Mouse (Mus musculus): ENCODE data around the gene Krt77. TPM values are rescaled to one million over a fixed set of nuclear protein-coding genes. Genes with fewer than 3 reads are reported as not detected.

Gene Krt77
- polyA plus RNA-seq, 1 experiment from 2014 or later = 0.91 TPM

- H3K4me2 ChIP-seq = no peak overlapping the region
- H3K4me3 ChIP-seq = no peak overlapping the region
- no peak overlapping the region for H3K9ac ChIP-seq
- ATAC-seq (ENCODE audit: insufficient number of reproducible peaks, insufficient read depth, low FRiP score, low TSS enrichment, low read depth) = no peak
- H3K27ac ChIP-seq = no peak overlapping the region
- WGBS = 27% methylated on average over 6 of the region's 6 CpGs
- H3K36me3 ChIP-seq = no peaks in the 10 kb centered on the region
- no peaks in the 10 kb centered on the region for H3K4me1 ChIP-seq
- no peaks in the 10 kb centered on the region for H3K9me3 ChIP-seq
- no peaks in the 10 kb centered on the region for H3K27me3 ChIP-seq
Observed at GRCm38 (mm10) chr15:101833131-101833530, 36.4 kb downstream of the Krt77 start.

- 58% methylated on average over 5 of the region's 5 CpGs for WGBS
- ATAC-seq (ENCODE audit: insufficient number of reproducible peaks, insufficient read depth, low FRiP score, low TSS enrichment, low read depth) = no peak
- Histone ChIP-seq H3K9ac (no peak overlapping the region), H3K4me2 (no peak overlapping the region), H3K27me3 (no peaks in the 10 kb centered on the region), H3K4me3 (no peak overlapping the region), H3K36me3 (no peaks in the 10 kb centered on the region), H3K27ac (no peak overlapping the region), H3K9me3 (no peaks in the 10 kb centered on the region), H3K4me1 (no peaks in the 10 kb centered on the region)
Observed at GRCm38 (mm10) chr15:101829441-101829840, 40.1 kb downstream of the Krt77 start.

- Histone ChIP-seq H3K4me3 (no peak overlapping the region), H3K9me3 (no peaks in the 10 kb centered on the region), H3K4me2 (no peak overlapping the region), H3K4me1 (no peaks in the 10 kb centered on the region), H3K36me3 (no peaks in the 10 kb centered on the region), H3K27me3 (no peaks in the 10 kb centered on the region), H3K9ac (no peak overlapping the region), H3K27ac (no peak overlapping the region)
- ATAC-seq (ENCODE audit: insufficient number of reproducible peaks, insufficient read depth, low FRiP score, low TSS enrichment, low read depth) = no peak
- 30% methylated on average over 3 of the region's 3 CpGs for WGBS
Observed at GRCm38 (mm10) chr15:101821786-101822185, 47.7 kb downstream of the Krt77 start.

GRCm38 (mm10) chr15:101817875-101818274 is 51.6 kb downstream of the Krt77 start, which contains the start of gene Krt2:
Gene Krt2 (minus strand): TSS chr15:101818169.
- no peak for ATAC-seq (ENCODE audit: insufficient number of reproducible peaks, insufficient read depth, low FRiP score, low TSS enrichment, low read depth)
- WGBS = 84% methylated on average over 16 of the region's 16 CpGs
- no peaks in the 10 kb centered on the region for H3K27me3 ChIP-seq

More at GRCm38 (mm10) chr15:101817875-101818274, 51.6 kb downstream of the Krt77 start, which contains the start of gene Krt2:
- Histone ChIP-seq H3K4me1 (no peaks in the 10 kb centered on the region), H3K36me3 (no peaks in the 10 kb centered on the region), H3K4me2 (no peak within 1 kb of the TSS), H3K27ac (no peak within 1 kb of the TSS), H3K9me3 (no peaks in the 10 kb centered on the region), H3K4me3 (no peak within 1 kb of the TSS), H3K9ac (no peak within 1 kb of the TSS)

Small RNAs within 50 kb of the gene (microRNA-seq; reads per million reads assigned to microRNA genes)
- gene Gm44356 = not detected

Other genes starting within 250 kb of the Krt77 start
- not detected in 2 replicates for gene Gm5414, start 241.5 kb downstream of the Krt77 start, polyA plus RNA-seq (2015; fragmentation: Nextera tagmentation; extraction: Ambion mirVana)
- not detected in 2 replicates for gene Gm5478, start 222.3 kb downstream of the Krt77 start, polyA plus RNA-seq (2015; fragmentation: Nextera tagmentation; extraction: Ambion mirVana)
- gene Krt6b, start 189.4 kb downstream of the Krt77 start, polyA plus RNA-seq (2015; fragmentation: Nextera tagmentation; extraction: Ambion mirVana) = 0.41 TPM in 1 of 2 replicates, not detected in the other
- 29.7 and 31.8 TPM in 2 replicates for gene Krt6a, start 175.4 kb downstream of the Krt77 start, polyA plus RNA-seq (2015; fragmentation: Nextera tagmentation; extraction: Ambion mirVana)
- 403 and 498 TPM in 2 replicates for gene Krt5, start 156.8 kb downstream of the Krt77 start, polyA plus RNA-seq (2015; fragmentation: Nextera tagmentation; extraction: Ambion mirVana)
- gene Krt71, start 126.6 kb downstream of the Krt77 start, polyA plus RNA-seq (2015; fragmentation: Nextera tagmentation; extraction: Ambion mirVana) = 0.34 TPM in 1 of 2 replicates, not detected in the other
- gene Krt72, start 83.2 kb downstream of the Krt77 start, polyA plus RNA-seq (2015; fragmentation: Nextera tagmentation; extraction: Ambion mirVana) = 0.40 TPM in 1 of 2 replicates, not detected in the other
- gene Krt73, start 67.4 kb downstream of the Krt77 start, polyA plus RNA-seq (2015; fragmentation: Nextera tagmentation; extraction: Ambion mirVana) = 1.2 and 1.4 TPM in 2 replicates
- gene Krt2, start 51.5 kb downstream of the Krt77 start, polyA plus RNA-seq (2015; fragmentation: Nextera tagmentation; extraction: Ambion mirVana) = 0.17 TPM in 1 of 2 replicates, not detected in the other
- 30.3 and 54.6 TPM in 2 replicates for gene Krt1, start 18.9 kb downstream of the Krt77 start, polyA plus RNA-seq (2015; fragmentation: Nextera tagmentation; extraction: Ambion mirVana)
- gene Krt76, start 23.2 kb upstream of the Krt77 start, polyA plus RNA-seq (2015; fragmentation: Nextera tagmentation; extraction: Ambion mirVana) = 0.40 and 0.56 TPM in 2 replicates
- 2.2 and 2.4 TPM in 2 replicates for gene Krt4, start 55.0 kb upstream of the Krt77 start, polyA plus RNA-seq (2015; fragmentation: Nextera tagmentation; extraction: Ambion mirVana)
- gene Krt79, start 70.6 kb upstream of the Krt77 start, polyA plus RNA-seq (2015; fragmentation: Nextera tagmentation; extraction: Ambion mirVana) = 16.1 and 16.5 TPM in 2 replicates
- gene Krt78, start 84.6 kb upstream of the Krt77 start, polyA plus RNA-seq (2015; fragmentation: Nextera tagmentation; extraction: Ambion mirVana) = 0.22 and 0.35 TPM in 2 replicates
- gene Krt8, start 134.8 kb upstream of the Krt77 start, polyA plus RNA-seq (2015; fragmentation: Nextera tagmentation; extraction: Ambion mirVana) = 38.6 and 86.0 TPM in 2 replicates
- 36.0 and 58.9 TPM in 2 replicates for gene Krt18, start 158.5 kb upstream of the Krt77 start, polyA plus RNA-seq (2015; fragmentation: Nextera tagmentation; extraction: Ambion mirVana)
- gene Eif4b, start 204.1 kb upstream of the Krt77 start, polyA plus RNA-seq (2015; fragmentation: Nextera tagmentation; extraction: Ambion mirVana) = 120 and 129 TPM in 2 replicates
- 40.1 and 49.3 TPM in 2 replicates for gene Tns2, start 230.7 kb upstream of the Krt77 start, polyA plus RNA-seq (2015; fragmentation: Nextera tagmentation; extraction: Ambion mirVana)